Mouse (Mus musculus) thymus, postnatal 25 days (tissue): ENCODE results near the gene Rab3a.

Experiments
- DNase-seq: peaks from one replicate; pipeline ENCODE4 v3.0.0; 2022

Gene Rab3a

DNA sequence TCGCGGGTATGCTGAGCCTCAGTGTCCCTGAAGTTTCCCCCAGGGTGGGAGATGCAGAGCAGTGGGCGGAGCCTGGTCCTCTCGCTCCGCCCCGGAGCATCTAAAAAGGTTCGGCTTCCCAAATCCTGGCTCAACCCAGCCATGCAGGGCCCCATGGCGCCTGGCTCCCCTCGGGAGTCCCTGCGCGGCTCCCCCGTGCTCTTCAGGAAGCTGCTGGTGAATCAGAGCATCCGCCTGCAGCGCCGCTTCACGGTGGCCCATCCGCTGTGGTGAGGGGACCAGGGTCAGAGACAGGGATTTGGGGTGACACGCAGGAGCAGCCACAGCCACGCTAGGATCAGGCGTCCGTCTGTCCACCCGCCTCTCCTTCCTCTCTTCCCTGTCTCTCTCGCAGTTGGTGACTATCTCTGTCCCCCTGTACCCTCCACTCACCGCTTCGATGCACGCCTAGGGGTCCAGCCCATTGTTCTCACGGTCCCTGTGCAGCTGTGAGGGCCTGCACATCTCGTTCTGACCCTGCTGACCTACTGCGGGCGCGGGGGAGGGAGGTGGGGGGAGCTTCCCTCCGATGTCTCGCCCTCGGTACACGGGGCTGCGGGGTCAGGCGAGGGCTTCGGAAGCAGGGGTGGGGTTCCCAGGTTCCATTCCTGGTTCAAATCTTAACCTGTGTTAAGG is 11.4 kb upstream of the Rab3a start:
- no peak for DNase-seq

DNA sequence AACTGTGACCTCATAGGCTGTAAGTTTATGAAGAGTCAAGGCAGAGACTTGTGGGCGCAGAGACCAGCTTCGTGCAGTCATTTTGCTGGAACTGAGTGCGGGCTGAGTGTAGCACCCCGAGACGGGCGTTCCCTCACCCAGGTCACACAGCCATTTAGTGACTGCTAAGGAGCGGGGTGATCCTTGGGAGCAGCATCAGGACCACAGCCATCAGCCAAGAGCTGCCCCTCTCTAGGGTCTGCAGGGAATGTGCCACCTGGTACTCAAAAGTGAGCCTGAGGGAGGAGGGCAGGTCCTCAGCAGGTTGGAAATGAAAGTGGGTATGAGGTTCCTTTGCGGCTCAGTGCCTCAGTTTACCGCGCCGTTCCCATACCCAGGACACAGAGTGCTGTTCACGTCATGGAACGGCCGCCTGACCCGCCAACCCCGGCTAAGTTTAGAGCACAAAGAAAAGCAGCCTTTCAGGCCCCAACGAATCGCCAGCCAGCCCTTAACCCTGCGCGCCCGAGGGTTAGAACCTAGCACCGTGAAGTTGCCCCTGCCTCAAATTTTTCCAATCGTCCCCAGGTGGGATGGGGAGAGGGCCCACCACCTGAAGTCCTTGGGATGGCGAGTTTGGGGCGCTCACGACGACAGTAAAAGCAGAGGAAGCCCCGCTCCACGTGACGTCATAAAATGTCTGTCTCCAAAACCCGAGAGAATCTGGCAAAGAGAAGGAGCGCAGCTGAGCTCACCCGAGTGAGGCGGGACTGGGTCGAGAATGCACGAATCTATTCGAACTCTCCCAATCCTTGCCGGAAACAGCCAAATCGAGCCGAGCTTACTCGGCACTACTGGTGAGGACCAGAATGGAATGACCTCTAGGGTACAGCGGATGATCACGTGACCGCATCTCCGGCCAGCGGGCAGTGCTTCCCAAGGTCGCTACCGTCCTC is 10.6 kb upstream of the Rab3a start:
- DNase-seq: no peak

DNA sequence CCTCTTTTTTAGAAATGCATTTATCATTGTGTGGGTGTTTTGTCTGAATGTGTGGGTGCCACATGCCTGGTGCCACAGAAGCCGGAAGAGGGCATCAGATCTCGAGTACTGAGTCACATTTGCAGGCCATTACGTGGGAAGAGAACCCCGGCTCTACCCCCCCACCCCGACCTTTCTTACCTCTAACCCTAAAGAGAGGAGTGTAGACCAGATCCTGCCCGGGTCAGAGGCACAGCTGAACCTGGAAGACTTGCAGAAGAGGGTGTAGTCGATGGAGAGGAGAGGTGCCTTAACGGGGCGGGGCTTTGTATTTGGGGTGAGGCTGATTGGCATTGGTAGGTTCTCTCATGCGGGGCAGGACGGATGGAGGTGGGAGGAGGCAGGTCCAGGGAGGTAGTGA is 9.7 kb upstream of the Rab3a start:
- DNase-seq: no peak

DNA sequence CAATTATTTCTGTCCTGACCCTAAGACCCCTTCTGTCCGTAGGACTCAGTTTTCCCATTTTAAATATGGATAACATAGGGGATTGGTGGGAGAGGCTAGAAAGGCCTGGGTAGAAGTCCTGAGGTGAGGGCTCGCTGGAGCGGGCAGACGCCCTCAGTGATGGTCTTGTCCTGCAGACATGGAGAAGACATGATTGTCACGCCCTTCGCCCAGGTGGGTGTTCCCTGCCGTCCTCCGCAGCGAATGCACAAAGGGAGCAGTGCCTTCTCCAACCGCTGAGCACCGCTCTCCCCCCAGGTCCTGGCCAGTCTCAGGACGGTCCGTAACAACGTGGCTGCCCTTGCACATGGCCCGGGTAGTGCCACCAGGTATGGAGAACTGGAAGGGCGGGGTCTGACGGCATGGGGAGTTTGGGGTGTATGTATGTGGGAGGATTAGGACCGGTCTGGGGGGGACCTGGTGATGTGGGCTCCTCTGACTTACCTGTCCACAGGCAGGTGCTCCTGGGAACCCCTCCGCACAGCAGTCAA is 8.7 kb upstream of the Rab3a start:
- DNase-seq: no peak

DNA sequence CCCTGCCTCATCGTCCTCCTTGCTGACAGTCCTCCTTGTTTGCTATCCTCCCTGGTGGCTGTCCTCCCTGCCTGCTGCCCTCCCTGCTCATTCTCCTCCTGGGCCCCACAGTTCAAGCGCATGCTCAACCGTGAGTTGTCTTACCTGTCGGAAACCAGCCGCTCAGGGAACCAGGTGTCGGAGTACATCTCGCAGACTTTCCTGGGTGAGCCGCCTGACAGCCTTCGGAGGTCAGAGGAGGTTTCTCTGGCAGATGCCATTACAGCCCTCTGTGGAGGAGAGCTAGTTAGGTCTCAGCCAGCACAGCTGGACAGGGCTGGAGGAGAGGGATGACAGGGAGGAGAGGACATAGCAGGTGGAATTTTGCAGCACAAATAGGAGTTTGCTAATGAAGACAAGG is 7.8 kb upstream of the Rab3a start:
- no peak for DNase-seq

DNA sequence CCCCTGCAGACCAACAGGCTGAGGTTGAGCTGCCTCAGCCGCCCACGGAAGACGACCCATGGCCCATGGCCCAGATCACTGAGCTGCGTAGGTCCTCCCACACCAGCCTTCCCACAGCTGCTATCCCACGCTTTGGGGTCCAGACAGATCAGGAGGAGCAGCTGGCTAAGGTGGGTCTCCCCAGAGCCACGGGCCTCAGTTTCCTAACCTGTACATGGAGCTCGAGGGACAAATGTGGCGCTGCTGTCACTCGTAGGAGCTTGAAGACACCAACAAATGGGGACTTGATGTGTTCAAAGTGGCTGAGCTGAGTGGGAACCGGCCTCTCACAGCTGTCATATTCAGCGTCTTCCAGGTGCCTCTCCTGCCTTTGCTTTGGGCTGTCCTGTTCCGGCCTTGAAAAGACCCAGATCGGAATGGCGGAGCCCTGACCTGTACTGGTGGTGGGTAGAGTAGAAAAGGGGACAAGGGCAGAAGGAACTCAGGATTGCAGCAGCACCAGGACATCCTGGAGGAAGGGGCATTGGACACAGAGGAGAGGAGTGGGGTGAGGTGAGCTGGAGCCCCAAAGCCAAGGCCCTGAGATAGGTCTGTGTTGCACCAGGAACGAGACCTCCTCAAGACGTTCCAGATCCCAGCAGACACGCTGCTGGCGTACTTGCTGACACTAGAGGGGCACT is 7.1 kb upstream of the Rab3a start:
- DNase-seq: no peak

DNA sequence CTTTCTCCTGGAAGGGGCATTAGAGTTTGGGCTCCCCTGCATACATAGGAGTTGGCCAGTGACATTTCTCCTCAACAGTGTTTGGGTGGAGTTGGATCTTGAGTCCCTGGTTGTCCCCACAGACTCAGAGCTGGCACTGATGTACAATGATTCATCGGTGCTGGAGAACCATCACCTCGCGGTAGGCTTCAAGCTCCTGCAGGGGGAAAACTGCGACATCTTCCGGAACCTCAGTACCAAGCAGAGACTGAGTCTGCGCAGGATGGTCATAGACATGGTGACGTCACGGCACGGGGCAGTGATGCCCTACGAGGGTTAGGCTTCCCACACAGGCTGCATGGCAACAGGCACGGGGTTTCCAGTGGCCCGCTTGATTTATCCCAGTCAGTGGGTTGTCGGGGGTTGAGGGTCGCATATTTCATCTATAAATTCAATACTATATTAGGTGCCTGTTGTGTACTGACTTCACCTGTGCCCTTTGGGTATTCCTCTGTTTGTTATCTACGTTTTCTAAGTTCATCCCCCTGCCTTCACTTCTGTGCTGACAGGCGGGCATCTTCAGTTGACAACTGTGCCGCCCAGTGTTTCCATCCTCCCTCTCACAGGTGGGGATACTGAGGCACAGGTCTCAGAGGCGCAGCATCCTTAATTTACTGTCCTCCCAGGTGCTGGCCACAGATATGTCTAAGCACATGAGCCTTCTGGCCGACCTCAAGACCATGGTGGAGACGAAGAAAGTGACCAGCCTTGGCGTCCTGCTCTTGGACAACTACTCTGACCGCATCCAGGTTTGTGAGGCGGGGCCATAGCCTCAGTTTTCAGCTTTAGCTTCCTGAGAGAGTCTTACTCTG is 6.0 kb upstream of the Rab3a start:
- no peak for DNase-seq

DNA sequence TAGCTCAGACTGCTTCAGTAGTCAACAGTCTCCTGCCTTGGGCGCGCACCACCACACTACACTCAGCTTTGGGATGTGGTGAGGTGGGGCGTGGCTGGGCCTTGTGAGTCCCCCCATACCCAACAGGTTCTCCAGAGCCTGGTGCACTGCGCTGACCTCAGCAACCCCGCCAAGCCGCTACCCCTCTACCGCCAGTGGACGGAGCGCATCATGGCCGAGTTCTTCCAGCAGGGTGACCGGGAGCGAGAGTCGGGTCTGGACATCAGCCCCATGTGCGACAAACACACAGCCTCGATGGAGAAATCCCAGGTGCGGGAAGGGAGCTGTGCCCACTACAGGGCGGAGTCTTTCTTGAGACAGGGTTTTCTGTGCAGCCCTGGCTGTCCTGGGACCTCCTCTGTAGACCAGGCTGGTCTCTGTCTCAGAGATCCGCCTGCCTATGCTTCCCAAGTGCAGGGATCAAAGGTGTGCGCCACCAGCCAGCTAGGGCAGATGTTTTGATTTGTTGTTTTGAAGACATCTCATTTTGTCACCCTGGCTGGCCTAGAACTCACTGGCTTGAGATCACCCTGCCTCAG is 5.3 kb upstream of the Rab3a start:
- DNase-seq: no peak

DNA sequence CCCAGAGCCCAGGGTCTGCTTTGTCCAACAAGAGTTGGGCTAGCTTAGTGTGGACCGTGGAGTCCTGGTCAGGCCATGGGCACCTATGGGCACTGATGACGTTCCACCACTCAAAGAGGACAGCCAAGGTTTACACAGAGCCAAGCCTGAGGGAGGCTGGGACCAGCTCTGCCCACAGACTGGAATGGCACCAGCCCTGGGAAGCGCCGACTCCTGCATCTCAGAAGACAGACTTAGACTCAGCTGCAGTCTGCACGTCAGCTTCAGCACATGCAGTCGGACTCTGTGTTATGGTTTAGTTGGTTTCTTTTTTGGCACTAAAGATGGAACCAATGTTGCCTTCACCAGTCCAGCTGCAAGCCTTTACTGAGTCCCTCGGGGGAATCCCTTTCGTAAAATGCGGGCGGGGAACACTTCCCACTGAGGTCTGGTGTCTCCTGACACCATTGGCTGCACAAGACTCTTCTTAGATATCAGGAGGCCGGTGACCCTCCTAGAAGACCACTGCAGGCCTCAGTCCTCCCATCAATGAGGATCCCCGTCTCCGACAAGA is 4.3 kb upstream of the Rab3a start:
- no peak for DNase-seq

DNA sequence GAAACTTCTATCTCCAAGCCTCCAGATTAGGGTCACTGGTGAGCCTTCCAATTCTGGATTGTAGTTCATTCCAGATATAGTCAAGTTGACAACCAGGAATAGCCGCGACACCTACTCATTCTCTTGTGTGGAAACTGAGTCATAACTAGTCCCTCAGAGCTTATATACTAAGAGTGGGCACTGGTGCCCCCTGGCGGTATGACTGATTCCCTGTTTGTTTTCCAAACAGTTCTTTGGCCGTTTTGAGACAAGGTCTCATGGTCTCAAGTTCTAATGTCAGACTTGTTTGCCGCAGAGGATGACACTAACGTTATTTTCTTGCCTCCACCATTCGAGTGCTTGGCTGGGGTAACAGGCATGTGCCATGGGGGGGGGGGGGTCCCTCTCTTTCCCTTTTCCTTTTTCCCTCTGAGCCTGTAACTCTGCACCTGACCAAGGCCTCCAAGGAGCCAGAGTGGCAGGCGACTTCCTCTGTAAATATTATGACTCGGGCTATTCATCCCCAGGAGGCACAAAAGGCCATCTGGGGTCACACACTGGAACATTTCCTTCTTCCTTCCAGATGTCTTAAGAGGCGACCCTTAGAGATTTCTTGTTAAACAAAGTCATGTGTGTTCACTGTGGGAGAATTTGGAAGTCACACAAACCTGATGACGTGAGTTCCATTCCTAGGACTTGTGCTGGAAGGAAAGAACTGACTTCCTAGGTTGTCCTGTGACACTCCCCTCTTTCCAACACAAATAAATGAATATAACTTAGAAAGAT is 2.3 kb upstream of the Rab3a start:
- DNase-seq: peak; percentile 77

DNA sequence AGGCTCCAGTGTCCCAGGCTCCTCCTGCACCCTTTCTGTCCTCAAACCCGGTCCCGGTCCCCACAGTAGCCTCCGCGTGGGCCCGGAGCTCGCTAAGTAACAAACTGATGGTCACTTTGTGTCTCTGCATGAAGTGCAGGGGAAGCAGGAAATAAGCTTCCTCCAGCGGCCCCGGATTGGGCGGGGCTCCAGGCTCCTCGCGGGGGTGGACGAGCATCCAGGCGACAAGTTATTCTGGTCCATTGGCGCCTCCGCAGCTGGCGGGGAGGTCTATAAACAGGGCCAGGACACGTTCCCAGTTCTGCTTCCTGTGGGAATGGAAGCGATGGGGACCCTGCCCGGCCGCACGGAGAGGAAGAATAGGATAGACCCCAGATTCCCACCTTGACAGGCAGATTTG is 1.3 kb upstream of the Rab3a start:
- peak; percentile 65 for DNase-seq

DNA sequence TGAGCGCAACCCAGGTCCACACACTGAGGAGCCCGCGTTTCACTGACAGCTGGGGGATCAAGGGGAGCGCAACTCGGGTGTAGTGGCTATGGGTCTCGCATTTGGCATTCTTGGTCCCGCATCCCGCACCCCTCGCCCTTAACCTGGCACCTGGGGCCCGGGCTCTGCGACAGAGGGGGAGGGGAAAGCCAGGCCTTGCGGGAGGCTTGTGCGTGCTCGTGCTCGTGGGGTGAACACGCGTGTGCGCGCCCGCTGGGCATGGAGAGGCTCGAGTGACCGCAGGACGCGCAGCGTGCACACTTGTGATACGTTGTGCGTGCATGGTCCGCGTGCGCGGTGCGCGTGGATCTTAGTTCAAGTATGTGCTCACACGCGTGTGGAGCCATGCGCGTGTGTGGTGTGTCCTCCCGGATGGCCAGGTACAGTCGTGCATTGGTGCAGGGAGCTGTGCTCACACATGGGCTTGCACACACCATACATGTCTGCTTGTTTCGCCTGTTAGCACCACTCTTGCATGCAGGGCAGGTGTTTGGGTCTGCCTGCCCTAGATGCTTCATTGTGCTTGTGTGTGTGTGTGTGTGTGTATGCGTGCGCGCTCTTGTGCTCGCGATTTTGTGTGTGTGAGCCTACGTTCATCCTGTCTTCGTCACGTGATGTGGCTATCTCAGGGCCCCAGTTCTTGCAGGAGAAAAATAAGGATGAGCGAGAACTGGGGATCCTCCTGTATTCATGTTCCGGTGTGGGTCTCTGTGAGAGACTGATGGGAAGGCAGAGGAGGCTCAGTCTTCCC is 587 bp downstream of the Rab3a start:
- DNase-seq: no peak

DNA sequence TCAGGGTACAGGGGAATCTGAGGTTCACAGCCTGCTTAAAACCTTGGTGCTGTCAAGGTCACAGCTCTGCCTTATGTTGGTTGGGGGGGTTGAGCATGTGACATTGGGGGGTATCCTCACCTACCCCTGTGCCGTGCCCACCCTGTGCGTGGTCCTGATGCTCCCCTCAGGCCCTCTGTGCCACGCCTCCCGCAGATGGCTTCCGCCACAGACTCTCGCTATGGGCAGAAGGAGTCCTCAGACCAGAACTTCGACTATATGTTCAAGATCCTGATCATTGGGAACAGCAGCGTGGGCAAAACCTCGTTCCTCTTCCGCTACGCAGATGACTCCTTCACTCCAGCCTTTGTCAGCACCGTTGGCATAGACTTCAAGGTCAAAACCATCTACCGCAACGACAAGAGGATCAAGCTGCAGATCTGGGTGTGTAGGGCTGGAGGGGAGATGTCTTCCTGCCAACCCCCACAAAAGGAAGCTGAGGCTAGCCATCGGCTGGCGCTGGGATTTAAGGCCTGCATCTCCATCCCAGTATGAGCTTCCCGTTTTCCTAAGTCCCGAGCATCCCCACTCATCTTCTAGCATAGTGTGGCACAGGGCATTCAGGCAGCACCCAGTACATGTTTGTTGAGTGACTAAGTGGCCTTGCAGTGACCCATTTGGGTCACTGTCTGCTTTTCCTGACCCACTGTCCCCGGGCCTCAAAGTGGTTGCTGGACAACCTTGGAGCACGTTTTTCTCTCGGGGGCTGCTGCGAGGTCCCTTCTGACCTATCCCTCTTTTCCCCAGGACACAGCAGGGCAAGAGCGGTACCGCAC is 1.4 kb downstream of the Rab3a start:
- no peak for DNase-seq

DNA sequence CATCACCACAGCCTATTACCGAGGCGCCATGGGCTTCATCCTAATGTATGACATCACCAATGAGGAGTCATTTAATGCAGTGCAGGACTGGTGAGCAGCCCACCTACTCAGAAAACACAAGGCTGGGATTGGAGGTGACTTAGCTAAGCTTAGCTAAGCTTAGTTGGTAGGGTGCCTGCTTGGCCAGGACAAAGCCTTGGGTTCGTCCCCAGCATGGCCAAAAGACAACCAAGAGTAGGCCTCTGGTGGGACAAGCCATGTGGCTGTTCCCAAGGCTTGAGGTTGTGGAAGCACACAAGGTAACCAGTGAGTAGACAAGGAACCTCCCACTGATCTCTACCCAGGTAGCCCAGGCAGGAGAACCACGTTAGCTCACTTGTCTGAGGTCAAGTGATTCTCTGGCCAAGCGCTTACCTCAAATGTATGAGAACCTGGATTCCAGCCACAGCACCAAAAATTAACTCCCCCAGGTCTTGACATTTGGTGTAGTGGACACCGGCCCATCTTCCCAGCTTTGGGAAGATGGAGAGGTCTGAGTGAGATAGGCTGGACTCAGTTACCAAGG is 2.1 kb downstream of the Rab3a start:
- no peak for DNase-seq

DNA sequence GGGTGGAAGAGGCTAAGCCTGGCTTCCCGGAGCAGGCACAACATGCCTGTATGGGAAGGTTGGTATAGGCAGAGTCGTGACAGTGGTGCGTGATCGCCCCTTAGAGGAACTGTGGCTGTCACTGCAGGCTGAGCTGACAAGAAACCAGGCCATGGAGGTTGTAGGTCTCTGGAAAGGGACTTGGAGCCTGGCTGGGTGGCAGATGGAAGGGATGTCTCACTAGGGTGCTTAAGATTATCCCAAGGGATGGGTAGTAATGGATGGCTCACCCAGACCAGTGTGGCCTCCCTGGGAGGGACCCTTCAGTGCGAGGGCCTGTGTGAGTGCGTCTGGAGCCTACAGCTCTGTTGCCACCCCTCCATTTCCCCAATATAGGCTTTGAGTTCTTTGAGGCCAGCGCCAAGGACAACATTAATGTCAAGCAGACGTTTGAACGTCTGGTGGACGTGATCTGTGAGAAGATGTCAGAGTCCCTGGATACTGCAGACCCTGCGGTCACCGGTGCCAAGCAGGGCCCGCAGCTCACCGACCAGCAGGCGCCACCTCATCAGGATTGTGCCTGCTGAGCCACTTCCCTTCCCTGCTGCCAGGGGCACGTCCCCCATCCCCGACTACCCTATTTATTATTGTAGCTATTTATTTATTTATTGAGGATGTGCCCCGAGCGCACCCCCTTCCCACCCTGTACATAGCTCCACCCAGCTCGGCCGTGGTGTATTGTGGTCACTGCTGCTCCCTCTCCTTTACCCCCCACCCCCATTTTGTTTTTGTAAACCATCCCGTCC is 3.2 kb downstream of the Rab3a start:
- DNase-seq: no peak

DNA sequence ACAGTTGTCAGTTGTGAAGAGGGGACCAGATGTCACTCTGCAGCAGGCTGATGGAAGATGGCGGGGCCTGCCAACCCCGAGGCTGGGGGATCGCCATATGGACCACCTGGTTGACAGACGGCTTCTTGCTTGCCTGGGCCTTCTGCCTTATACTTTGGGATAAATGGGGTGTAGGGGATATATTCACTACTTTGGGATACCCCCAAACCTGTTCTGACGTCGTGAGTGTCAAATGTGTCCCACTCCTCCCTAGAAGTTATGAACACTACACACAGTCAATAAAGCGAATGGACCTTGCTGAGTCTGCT is 3.8 kb downstream of the Rab3a start:
- no peak for DNase-seq

DNA sequence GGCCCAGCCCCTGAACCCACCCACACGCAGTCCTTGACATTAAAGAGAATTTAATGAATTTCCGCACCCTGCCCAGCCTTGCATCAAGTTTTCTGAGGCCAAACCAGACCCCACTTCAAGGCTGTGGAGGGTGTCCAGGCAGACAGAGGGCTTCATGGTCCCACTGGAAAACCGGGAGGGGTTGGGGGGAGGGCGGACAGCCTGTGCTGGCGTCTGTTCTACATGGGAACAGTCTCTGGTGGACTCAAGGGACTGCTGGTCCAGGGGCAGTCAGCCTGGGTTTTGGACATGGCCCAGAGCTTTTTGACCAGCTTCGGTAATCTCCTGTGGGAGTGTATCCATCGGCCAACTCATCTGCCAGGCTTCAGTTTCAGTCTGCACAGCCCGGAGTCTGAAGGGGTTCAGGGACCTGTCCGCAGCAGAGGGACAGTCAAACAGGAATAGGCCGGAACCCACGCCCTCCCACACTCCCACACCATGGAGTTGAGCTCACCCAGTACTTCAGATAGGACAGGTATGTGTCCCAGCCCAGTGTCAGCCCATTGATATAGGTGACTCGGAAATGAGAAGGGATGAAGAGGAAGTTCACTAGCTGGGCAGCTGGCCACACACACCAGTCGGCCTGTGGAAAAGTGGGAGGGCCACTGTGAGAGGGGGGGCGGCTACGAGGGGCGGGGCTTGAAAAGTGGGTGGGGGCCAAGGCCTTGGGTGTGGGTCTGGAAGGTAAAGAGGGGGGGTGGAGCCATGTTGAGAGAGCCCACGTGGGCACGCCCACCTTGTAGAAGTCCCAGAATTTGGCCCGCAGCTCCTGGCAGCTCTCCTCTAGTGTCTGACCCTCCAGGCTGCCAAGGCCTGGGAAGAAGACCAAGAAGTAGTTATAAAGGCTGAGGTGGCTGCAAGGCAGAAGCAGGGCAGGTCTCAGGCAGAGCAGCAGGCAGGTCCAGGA is 4.4 kb downstream of the Rab3a start:
- no peak for DNase-seq
